Mouse (Mus musculus): ENCODE measurements around the gene Gm21983.

Gm21983 gene

DNA sequence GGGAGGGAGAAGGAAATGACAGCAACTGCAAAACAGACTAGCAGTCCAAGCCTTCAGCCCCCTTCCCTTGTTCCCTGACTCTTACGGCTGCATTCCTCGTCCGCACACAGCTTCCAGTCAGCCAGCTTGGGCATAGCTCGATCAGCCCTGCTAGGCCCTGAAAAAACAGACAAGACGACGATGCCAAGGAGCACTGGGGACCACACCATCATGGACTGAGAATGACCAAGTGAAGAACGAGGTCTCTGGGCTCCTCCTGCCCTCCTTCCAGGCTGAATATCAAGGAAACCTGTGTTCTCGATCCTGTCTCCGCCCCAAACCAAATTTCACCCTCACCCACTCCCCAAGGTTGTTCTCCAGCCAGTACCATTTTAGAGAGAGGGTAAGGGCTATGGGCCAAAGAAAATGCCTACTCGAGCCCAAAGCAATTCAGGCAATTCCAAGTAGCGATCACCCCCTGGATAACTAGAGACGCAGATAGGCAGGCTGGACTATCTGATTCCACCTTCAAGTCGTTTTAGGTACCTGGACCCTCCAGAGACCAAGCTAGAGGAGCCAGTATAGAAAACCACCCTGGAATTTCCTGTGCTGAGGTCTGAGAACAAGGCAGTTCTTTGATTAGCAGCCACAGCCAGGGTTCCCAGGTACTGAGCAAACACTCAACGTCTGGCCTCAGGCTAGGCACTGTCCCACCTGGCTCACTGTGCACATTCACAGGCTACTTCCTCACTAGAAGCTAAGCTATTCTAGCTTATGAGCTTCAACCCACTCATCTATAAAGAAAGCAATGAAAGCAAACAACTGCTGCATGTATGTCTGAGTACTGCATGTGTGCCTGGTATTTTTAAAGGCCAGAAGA lies at the start of gene Gm21983, which contains the start of gene Mia:
Gene Gm21983, minus strand, starts transcription at position 250 of the 859 bp plus-strand sequence.
Gene Mia, minus strand, starts transcription at position 321 of the 859 bp plus-strand sequence.
- no peak for DNase-seq (ENCODE audit: inconsistent ontology term)

DNA sequence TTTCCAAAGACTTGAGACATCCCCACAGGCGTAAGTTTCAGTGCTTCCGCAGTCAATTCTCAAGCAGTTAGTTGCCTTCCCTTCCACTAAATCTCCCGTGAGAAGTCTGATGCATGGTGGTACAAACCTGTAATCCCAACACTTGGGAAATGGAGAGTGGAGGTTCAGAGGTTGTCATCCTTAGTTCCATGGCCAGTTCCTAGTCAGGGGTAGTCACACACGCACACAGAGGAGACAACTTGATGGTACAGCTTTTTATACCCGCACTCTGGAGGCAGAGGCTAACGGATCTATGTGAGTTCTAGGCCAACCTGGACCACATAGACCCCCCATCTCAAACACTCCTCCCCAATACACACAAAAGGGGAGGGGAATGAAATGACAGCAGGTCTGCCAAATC lies 48.0 kb upstream of the Gm21983 start:
- no peak for DNase-seq (ENCODE audit: inconsistent ontology term)

DNA sequence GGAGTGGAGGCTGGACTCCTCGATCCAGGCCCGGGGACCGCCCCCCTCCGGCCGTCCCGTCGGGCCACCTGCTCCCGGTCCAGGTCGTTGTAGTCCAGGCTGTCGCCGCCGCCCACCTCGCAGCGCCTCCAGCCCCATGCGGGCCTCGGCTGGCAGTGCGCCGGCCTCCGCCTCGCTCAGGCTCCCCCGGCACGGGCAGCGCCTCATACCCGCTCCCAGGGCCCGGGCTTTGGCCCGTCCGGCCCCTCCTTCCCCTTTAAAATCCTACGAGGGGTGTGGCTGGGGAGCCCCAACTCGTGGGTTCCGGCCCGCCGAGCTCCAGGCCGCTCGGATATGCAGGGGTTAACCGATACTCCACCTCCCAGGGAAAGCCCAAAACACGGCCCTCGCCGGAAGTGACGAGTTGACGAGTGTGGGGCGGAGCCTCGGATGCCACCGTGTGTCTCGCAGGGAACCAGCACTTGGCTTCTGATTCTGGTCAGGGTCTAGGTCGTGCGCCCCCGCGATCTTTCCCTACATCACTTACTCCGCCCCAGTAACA lies 47.5 kb upstream of the Gm21983 start, which contains the start of gene Itpkc:
Gene Itpkc, minus strand, starts transcription at position 381 of the 541 bp plus-strand sequence.
- peak; percentile 97 for DNase-seq (ENCODE audit: inconsistent ontology term)

DNA sequence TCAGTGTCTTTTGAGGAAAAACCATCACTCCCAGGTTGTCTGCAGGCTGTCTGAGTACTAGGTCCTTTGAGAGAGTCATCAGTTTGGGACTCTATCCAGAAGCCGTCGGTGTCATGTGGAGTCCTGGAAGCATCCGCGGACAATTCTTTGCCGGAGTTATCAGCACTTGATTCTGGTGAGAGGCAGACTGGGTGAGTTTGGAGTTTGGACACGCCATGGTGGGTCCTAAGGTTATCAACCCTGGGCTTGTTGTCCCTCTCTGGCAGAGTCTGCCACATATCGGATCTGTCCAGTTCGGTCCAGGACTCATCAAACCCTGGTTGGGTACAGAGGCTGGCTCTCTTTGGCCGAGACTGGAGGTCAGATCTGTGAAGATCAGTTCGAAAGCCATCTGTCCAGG lies 46.8 kb upstream of the Gm21983 start:
- DNase-seq (ENCODE audit: inconsistent ontology term), result no peak

DNA sequence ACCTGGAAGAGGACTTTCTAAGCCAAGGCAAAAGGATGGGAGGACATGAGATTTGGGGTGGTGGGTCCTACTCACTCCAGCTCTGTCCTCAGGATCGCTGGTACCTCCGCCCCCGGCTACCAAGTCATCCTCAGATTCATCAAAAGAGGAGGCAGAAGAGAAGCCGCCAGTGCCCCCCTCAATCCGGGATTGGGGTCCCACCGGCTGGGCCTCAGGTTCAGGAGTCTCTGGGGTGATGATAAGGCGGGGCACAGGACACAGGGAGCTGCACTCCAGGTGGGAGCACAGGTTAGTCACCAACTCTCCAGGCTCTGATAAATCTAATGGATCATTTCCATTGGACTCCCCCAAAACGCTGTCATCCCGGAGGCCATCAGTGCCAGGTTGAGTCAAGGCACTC lies 46.4 kb upstream of the Gm21983 start:
- DNase-seq (ENCODE audit: inconsistent ontology term), result no peak

DNA sequence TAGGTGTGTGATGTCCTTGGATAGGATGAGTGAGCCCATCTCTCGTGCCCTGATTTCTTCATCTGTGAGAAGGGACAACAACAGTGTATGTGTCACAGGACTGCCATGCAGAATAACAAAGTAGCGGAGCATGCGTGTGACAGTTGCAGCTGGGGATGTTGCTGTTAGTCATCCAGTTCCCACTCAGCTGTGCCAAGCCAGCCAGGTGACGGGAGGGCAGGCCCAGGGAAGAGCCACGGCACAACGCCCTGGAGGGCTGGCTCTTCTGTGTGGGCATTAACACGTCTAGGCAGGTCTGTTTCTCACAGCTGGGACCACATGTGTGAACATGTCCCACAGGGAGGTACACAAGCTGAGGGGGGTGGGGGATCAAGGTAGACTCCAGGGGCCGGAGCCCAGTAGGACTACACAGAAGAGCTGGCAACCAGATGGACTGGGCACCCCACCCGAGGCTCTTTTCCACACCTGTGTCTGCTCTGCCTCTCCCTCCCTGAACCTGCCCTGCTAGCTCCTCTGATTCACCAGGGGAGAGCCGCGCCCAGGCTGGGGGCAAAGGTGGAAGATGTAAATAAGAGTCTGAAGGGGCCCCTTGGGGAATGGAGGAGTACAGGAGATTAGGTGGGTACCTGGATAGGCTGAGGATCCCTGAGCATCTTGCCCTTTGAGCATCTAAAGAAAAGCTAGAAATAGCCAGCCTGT lies 44.1 kb upstream of the Gm21983 start:
- DNase-seq (ENCODE audit: inconsistent ontology term), result peak; percentile 54

DNA sequence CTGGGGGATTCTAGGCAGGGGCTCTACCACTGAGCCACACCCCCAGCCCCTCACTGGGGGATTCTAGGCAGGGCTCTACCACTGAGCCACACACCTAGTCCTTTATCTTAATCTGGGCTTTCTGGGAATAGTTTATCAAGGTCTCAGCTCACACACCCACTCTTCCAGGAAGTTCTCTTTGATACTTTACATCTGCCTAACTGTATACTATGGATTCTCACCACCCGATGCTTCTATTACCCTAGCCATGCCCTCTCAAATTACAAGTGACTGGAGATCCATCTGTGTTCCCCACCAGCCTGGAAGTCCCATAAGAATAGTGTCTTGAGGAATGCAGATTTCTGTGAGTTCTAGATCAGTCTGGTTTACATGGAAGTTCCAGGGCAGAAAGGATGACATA lies 41.7 kb upstream of the Gm21983 start:
- no peak for DNase-seq (ENCODE audit: inconsistent ontology term)

DNA sequence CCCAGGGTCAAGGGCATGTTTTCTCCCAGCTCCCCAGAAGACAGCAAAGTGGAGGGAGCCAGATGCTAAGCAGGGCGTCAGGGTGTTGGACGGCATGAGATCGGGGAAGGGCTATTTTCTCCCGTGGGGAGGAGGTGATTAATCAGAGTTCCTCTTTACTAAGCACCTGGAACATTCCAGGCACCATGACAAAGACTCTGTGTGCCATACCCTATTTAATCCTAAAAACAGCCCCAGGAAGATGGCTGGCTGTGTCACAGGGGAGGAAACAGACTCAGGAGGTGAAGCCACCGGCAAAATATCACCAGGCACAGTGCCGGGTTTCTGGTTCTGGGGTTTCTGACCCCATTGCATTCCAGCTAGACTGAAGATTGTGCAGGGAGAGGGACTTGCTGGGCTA lies 41.1 kb upstream of the Gm21983 start:
- no peak for DNase-seq (ENCODE audit: inconsistent ontology term)

DNA sequence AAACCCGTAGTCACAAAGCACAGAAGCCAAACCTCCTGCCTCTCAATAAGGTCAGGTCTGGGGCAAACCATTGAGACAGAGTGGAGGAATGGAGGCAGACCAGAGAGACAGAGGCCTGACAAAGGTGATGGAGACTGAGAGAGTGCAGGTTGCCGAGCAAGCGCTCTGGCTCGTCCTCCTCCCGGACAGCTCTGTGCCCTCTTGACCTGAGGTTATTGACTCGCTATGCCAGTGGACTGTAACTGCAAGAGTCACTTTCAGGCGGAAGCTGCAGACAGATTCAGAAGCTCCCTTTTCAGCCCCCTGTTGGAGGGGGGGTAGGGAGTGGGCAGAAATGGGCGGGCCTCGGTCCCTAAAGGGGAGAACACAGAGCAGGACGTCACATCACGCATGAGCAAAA lies 39.1 kb upstream of the Gm21983 start:
- DNase-seq (ENCODE audit: inconsistent ontology term), result no peak

DNA sequence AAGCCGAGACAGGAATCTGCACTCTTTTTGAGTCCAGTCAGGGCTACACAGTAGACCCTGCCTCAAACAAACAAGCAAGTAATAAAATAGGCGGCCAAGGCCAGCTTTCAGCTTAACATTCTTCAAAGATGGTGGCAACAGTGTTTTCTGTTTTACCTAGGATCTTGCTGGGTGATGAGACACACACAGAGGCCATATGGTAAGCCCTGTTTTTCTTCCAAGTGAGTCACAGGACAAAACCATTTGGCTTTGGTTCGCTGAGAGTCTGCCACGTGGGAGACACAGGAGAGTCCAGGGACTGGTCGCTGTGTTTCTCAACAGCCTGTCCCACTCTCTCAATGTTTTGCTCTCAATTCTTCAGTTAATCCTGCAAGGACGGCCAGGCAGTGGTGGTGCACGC lies 37.7 kb upstream of the Gm21983 start:
- no peak for DNase-seq (ENCODE audit: inconsistent ontology term)

DNA sequence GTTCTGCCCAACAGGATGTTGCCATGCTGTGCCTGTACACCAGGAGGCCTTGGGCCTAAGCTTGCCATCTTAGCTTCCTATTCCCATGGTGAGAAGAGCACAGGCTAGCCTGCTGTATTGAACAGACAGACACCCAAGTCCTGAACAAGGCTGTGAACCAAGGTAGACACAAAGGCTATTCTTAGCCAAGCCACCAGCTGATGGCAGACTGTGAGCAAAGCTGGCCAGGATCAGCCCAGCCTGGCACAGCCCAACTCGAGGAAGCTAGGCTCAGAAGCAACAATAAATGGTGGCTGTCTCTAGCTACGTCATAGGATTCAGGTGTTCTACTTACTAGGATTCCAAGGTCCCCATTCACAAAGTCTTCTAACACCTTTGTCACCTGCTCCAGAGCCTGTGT lies 31.7 kb upstream of the Gm21983 start:
- no peak for DNase-seq (ENCODE audit: inconsistent ontology term)

DNA sequence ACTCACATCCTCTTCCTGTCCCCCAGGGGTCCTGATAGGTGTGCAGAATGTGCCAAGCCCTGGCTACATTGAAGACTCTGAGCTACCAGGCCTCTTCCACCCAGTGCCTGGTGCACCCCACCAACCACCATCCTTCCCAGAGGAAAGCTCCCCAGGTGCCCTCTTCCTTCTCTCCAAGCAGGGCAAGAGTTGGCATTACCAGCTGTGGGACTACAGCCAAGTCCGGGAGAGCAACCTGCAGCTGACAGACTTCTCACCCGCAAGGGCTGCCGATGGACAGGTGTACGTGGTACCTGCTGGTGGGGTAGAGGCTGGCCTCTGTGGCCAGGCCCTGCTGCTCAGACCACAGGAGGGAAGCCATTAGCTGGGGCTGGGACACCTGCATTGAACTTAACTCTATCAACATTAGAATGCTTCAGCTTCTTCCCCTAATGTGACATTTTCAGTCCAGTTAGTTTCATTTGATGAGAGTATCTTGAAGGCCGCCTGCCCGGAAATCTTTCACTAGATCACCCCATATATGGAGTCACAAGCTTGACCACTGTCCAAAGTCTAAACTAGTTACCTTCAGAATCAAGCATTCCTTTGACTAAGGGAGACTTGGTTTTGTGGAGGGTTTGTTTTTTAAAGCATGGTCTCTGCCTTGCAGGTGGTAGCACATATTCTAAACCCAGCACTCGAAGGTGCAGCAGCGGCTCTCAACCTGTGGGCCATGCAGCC lies 23.0 kb upstream of the Gm21983 start:
- DNase-seq (ENCODE audit: inconsistent ontology term), result no peak

DNA sequence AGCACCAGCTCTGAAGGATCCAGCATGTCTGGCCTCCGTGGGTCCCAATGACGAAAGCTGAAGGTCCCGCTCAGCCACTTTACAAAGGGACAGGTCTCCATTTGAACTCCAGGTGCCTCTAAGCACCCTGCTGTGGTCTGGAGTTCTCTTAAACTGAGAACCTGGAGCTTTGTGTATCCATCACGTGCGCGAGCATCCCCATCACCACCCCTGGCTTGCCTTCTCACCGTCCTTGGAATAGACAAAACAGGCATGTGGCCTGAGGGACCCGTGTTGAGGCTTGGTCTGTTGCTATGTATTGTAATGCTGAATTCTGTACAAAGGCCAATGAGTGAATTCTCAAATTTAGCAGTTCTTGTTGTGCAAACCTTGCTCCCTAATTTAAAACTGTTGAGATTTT lies 17.9 kb upstream of the Gm21983 start:
- DNase-seq (ENCODE audit: inconsistent ontology term), result no peak

DNA sequence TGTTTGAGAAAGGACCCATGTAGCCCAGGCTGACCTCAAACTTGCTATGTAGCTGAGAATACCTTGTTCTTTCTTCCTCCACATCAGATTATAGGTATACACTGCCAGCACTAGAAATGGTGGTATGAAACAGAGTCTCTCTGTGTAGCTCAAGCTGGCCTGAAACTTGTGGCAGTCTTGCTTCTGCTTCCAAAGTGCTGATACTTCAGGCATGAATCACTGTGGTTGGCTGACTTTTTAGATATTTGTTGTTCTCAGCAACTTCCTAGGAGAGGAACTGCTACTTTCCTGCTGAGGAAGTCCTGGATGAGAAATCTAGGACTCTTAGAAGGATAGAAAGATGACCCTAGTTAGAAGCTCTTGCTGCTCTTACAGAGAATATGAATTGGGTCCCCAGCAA lies 17.5 kb upstream of the Gm21983 start:
- DNase-seq (ENCODE audit: inconsistent ontology term), result peak; percentile 39

DNA sequence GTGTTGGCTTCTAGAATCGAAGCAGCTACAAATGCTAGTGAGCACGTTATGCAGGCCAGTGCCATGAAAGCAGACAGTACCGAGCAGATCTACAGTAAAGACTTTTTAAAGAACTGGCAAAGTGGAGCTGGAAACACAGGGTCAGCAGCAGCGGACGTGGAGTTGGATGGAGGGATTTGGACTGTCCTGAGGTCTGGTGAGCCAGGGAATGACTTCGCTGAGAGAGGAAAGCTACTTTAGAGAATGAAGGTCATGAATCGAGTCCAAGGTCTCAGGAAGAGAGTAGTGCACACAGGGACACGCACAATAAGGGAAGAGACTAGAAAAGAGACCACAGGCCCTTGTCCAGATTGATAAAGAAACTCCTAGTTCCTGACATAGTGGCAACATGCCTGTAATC lies 16.7 kb upstream of the Gm21983 start:
- no peak for DNase-seq (ENCODE audit: inconsistent ontology term)

DNA sequence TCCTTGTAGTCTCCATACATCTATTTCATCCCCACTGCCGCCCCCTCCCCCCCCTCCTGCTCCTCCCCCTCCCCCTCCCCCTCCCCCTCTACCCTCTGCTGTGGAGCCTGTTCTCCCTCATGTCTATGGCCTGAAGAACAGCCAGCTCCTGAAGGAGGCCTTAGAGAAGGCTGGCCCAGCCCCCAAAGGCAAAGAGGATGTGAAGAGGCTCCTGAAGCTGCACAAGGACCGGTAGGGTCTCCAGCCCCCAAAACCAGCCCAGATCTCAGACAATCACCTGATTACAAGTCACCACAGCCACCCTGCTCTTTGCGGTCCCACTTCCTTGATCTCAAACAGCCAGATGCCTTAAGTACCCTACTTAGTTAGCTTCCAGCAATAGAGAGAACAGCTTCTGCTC lies 16.2 kb upstream of the Gm21983 start:
- no peak for DNase-seq (ENCODE audit: inconsistent ontology term)

DNA sequence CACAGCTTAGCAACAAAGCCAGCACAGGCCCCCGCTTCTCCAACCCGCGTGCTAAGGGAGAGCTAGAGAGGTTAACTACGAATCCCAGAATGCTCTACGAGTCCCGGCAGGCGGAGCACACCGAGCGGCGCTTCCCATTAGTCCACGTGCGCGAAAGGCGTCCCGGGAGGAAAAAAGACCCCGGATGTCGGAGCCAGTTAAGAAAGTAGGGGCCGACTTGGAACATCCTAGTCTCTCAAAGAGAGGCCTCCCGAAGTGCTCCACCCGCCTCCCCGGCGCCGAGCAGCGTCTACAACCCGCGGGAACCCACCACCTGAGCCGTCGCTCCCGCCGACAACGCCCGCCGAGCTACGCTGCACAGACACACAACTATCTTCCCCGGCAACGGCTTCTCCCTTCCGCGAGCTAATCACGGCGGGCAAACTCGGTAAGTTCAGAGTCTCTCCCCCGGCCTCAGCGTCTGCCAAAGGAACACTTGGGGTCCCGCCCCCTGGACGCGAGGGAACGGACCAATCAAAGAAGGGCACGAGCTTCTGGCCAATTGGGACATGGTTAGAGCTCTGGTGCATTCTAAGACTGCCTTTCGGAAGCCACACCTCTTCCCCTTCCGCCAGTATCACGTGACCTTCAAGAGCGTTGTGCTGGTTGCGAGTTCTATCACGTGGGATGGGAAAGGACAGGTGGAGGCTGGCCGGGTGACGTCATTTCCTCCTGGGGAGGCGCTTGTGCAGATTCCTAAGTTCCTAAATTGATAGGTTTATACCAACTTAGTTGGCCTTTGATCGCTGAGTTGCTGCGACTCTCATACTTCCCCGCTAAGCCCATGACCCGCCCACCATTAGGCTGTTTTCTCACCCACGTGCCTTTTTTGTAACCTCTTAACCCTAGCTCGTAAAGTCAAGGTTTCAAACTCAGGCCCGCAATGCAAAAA lies 15.1 kb upstream of the Gm21983 start, which contains the start of the genes BC024978 and Snrpa:
Gene BC024978, plus strand, starts transcription at position 101 of the 931 bp plus-strand sequence.
Gene Snrpa, minus strand, starts transcription at position 591 of the 931 bp plus-strand sequence.
- peak; percentile 100 for DNase-seq (ENCODE audit: inconsistent ontology term)

DNA sequence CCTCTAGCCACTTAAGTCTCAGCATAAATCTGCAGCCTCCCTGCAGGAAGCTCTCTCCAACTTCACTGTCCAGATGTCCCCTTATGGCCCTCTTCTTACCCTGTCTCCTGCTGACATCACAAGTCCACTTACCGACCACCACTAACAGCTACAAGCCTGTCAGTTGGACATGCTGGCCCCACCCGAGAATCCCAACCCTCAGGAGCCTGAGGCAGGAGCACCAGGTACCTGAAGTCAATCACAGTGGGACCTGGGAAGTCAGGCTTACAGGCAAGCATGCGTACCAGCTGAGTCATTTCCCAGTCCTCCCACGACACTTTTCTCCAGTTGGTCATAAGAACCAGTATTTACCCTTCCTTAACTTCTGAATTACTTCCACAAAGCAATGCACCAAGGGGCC lies 12.8 kb upstream of the Gm21983 start:
- DNase-seq (ENCODE audit: inconsistent ontology term), result no peak

DNA sequence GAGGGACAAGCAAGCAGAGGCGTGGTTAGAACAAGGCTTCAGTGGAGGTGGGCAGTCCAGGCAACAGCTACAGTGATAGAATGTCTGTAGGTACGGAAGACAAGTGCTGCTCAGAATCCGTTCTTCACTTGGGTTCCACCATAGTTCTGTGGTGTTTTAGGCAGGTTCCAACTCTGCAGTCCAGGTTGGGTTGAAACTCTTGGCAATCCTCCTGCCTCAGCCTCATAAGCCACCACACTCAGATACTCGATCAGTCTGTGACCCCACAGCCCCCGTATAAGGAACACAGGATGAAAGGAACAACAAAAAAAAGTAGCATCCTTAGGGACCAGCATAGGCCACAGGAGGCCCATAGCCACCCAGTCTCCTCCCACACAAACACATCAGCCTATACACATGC lies 11.5 kb upstream of the Gm21983 start:
- no peak for DNase-seq (ENCODE audit: inconsistent ontology term)

DNA sequence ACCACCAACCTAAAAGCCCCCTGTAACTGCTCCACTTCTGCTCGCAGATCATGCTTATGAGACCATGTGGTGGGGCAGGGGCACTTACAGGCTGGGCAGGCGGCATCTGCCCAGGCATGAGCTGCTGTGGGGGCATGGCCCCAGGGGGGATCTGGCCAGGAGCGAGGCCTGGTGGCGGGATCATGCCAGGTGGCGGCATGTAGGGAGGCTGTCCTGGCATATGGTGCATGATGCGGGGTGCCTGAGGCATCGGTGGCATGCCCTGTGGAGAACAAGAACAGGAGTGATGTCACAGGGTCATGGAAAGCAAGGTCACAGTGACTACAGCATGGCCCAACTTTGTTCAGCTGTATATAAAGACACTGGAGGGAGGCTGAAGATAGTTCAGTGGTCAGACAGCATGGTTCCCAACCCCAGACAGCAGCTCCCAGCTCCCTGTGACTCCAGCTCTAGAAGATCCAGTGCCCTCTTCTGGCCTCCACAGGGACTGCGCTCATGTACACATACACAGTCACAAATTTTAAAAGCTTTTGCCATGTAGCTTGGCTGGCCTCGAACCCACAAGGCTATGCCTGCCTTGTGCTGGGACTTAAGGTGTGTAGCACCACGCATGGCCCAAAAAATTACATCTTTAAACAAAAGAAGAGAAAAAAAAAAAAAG lies 8.5 kb upstream of the Gm21983 start:
- no peak for DNase-seq (ENCODE audit: inconsistent ontology term)

All from Muller cell, postnatal 12 days (primary cell).